Mouse (Mus musculus) thymus, postnatal 10 days (tissue): ENCODE measurements at regions not wholly inside any gene's neighbourhood (a gene's known extent, or its start where the extent isn't known, plus 50 kb on each side); places are given as distances from the start of the nearest gene placed in this dataset.

ENCODE experiments used
- DNase-seq, 2 experiments: peaks; one replicate each; pipeline ENCODE4 v3.0.0; 2021; ENCODE audit warnings: low spot score in 2 of 2

DNA sequence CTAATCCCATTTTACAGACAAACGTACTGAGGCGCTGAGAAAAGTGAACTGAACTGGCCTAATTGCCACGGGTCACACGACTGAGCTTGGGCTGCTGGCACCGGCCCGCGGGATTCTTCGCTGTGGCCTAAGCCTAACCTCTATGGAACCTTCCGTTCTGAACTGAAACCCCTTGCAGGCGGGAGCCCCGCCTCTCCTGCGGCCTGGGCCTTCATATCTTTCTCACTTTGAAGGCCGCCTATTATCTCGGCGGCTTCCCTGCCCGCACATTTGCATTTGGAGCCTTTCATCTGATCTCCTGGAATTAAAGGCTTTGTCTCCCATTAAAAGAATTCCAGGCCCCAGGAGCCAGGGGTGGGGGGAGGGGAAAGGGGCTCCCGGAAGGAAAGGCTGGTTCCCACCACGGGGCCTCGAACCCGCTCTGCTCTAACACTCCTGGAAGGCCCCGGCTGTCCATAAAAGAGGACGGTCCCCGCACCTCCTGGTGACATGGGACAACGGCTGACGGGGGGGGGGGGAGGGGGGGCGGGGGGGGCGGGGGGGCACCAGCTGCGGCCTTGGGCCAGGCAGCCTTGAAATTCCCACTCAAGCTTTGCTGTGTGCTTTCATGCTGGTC, 122.9 kb upstream of the Pja1 start:
- no peak for DNase-seq

GRCm38 (mm10) chrX:99592980-99593379, 121.9 kb upstream of the Pja1 start:
- DNase-seq: peak in 1 of 2 experiments; percentile 23

DNA sequence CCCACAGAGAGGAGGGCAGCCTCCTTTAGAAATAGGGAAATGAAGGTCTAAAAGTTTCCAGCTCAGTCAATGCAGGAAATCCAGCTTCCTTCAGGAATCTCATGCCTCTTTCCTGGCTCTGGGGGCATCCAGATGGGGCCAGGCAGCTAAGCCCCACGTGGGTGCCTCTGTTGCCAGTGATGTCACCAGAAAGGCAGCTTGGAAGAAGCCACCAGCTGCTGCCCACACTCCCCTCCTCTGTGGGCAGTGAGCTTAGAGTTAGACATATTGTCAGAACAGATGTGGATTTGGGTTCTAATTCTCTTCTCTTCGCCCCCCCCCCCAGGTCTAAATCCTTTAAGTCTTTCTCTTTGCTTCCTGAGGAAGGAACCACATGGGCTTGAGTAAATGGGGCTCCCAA, 116.2 kb upstream of the Pja1 start:
- no peak for DNase-seq

- no peak for DNase-seq
These were observed 115.2 kb upstream of the Pja1 start for GRCm38 (mm10) chrX:99586282-99586681.

GRCm38 (mm10) chrX:99585703-99586102, 114.6 kb upstream of the Pja1 start:
- no peak for DNase-seq

- DNase-seq: peak; percentile 34 to 61
These were observed 111.5 kb upstream of the Pja1 start for GRCm38 (mm10) chrX:99582611-99583010.

DNA sequence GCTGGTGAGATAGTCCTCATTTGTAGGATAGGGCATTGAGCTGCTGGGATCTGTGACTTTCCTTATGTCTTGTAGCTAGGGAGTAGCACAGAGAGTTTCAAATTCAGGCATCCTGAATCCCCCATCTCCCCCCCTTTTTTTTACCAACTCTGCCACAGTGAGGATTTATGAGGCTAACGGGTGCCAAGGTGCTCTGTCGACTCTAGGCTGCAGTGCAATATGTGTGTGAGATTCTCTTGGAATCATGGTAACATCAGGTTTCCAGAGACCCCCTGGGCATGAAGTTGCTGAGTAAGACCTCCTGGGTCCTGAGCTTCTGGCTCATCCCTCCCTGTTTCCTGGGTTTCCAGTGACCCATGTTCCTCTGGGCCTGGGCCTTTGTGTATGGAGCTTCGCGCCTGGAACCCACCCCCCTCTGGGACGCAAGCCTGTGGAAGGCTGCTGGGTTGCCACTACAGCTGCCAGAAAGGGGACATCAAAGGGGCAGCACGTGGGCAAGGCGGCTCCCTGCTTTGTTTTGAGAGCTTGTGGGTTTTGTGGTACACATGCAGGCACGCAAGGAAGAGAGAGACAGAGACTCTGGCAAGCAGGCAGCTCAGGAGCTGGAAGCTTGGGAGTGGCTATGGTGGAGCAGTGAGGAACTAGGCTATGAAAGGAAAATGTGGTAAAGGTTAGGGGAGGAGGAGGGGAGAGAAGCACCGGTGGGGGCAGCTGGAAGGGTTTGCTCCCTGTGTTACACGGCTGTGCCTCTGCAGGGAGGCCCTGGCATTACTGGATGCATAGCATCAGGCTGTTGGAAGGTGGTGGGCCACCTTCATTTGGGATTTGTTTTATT, 110.8 kb upstream of the Pja1 start:
- peak; percentile 35 to 53 for DNase-seq

DNA sequence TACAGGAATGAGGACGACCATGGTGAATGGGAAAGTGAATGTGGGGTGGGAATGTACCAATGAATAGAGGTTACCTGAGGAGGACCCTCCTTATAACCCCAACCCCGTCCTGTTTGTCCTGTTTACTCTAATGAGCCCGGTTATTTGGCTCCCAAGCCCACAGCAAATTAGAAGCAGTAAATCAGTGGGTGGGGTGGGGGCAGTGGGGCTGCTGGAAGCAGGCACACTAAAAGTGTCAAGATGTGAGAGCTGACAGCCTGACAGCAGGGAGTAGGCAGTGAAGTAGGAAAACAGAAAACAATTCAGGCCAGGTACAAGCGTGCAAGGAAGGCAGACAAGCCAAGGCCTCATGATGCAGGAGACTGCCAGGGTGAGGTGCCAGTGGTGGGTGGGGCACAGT, 108.1 kb upstream of the Pja1 start:
- DNase-seq: no peak

DNA sequence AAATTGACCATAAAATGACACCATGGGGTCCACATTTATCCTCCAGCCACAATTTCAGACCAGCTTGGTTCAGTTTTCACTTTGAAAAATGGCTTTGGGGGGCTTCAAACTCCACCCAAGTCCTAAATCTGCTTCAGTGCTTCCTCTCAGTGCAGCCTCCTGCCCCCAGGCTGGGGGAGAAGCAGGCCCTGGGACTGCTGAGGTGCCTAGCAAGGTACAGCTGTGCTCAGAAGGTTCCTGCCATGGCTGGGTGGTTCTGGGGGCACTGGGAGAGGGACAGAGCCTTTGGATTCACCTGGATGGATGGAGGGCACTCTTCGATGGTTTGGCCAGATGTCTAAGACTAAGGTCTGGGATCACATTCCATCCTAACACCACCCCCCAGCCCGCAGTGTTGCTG, 107.7 kb upstream of the Pja1 start:
- DNase-seq: no peak

- DNase-seq: no peak
These were observed 104.0 kb upstream of the Pja1 start for GRCm38 (mm10) chrX:99575105-99575504.

- peak in 1 of 2 experiments; percentile 47 for DNase-seq
These were observed 103.5 kb upstream of the Pja1 start for GRCm38 (mm10) chrX:99574441-99575103.

DNA sequence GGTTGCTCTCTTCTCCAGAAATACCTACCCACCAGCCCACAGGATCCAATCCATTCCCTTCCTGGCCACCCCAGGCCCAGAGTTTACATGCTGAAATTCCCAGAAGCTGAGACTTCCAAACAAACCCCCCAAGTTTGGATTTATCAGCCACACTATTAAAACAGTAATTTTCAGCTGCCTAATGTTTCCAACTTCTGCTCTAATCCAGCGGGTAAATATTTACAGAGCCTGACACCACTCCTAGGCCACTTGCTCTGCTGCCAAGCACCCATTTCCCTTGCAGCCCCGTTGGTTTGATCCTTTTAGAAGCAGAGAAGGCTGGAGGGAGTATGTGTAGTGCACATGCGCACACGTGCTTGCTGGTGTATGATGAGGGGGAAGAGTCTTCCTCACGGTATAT, 99.1 kb upstream of the Pja1 start:
- DNase-seq: no peak

DNA sequence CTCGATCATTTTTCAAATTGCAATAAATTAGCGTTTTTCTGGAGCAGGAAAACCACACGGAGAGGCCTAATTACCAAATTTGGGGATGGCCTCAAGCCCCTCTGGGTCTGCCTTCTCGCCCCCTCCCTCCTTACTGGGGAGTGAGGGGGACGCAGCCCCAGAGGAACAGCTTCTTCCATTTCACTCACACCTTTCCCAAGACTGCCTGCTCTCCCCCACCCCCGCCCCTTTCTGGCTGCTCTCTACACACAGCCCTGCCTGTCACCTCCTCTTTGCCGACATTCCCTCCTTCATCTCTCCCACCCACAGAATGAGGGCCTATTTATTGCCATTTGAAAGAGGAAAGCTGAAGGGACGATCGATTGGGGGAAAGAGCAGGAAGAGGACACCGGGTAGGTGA, 97.2 kb upstream of the Pja1 start:
- no peak for DNase-seq

DNA sequence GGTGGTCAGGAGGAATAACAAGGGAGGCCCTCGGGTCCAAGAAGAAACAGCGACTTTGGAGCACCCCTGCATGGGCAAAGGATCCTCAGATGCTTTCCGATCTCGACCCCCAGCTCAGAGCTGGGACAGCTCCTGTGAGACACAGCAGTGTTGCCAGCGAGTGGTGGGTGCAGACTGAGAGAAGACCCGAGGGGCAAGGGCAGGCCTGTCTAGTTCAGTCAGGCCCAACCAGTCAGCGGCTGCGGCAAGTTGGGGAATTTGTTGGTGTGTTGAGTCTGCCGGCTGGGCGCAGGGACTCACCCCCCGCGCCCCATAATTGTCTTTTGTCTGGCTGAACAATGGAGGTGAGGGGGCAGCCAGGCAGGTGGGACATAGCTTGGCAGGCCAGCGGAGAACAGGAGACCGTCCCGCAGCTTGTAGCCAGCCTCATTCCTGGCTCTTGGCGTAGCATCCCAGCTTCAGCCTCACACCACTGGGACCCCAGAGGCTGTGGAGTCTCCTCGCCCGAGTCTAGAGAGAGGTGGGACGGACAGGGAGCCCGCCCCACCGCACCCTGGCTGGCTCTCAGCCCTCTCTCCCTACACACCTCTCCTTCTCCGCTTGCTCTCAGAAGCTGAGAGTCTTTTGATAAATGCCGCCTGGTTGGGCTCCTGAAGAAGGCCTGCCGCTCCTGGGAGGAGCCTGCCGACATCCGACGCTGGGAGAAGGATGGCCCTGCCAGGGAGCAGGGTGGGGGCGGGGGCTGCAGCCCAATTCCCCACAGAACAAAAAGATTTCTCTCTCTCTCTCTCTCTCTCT, 96.5 kb upstream of the Pja1 start:
- no peak for DNase-seq

DNA sequence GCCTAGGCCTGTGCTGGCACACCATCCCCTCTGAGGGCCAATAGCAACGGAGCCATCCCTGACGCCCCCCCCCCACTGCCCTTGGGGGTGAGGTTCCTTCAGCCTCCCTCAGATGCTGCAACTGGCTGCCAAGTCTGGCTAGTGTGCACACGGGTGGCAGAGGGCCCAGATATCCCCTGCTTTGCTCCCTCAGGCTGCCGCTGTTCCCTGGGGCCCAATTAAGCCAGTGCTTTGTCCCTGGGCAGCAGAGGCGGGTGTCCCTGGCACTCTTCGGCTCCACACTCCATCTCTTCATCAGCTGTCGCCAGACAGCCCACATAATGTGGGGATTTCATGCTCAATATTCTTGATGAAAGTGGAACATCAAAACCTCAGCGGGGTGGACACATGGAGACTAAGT, 90.9 kb upstream of the Pja1 start:
- no peak for DNase-seq

- DNase-seq: no peak
These were observed 89.6 kb upstream of the Pja1 start for GRCm38 (mm10) chrX:99560699-99561098.

- DNase-seq: no peak
These were observed 85.8 kb upstream of the Pja1 start for GRCm38 (mm10) chrX:99556876-99557354.

DNA sequence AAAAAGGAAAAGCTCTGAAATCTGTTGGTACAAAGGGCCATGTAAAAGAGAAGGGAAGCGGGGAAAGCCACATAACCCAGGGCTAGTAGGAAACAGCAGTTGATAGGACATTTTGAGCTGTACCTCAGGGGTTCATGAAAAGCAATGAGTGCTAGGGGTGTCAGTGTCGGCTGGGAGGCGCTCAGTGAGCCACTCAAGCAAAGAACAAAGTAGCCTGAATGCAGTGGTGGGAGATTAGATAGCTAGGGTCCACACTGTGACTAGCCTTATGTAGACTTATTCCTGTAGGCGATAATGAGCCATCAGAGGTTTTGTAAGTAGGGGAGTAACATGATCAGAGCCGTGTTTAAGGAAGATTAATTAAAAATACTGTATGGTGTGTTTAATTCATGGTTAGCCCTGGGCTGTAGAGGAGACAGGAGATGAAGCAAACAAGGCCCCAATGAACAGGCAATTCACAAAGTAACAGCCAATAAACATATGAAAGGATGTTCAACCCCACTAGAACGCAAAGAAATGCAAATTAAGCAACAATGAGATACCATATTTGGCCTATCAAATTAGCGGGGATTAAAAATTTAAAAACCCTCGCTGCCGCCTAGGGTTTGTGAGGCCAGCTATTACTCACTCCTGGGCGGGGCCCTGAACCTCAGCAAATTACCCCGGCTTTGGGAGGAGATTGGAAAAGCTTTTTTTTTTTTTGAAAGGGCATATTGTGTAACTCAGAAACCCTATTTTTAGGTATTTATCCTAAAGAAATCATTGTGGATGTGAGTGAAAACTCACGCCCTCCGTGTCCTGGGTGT, 85.1 kb upstream of the Pja1 start:
- no peak for DNase-seq

- no peak for DNase-seq
These were observed 81.7 kb upstream of the Pja1 start for GRCm38 (mm10) chrX:99552778-99553177.

DNA sequence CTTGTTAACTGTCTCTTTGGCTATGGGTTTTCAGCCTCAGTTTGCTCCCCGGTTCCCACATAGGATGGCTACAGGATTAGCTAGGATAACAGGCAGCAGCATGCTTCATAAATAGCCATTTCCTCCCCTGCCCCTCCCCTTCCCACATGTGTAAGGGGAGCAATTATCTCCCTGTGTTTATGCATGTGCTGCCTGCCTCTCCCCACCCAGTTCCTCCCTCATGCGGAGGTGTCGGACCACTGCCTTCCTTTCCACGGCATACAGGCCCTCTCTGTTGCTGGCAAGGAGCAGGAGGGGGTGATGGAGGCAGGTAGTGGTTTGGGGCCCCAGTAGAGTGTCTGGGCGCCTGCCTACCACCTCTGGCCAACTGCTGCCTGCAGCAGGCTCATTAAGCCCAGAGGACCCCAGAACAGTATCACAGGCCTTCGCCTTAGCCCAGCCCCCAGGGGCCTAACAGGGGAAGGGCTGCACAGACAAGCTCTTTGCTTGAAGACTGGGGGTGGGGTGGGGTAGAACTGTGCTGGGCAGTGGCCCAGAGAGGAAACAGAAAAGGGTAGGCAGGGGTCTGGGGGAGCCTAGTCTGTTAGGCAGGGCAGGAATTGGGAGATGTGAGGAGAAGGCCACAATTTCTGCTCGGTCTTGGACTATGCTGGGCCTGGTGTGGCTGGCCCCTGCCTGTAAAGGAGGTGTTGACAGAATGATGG, 79.1 kb upstream of the Pja1 start:
- DNase-seq: no peak
